Mouse (Mus musculus): ENCODE measurements around the gene Shtn1. TPM values are rescaled to one million over a fixed set of nuclear protein-coding genes. Genes with fewer than 3 reads are reported as not detected.

Shtn1 gene
- polyA plus RNA-seq (2015; fragmentation: Nextera tagmentation; extraction: Ambion mirVana): 2.4 and 2.7 TPM in 2 replicates

GRCm38 (mm10) chr19:59075472-59076101, at the start of gene Shtn1:
Shtn1 (minus strand) TSS chr19:59076100.
- H3K27ac ChIP-seq (ENCODE audit: low read length): no peak within 1 kb of the TSS
- H3K9me3 ChIP-seq (ENCODE audit: low read length): no peaks in the 10 kb centered on the region
- 1% methylated on average over 34 of the region's 46 CpGs for WGBS
- no peaks in the 10 kb centered on the region for H3K4me1 ChIP-seq (ENCODE audit: insufficient read depth, low read length)
- H3K27me3 ChIP-seq (ENCODE audit: insufficient read depth, low read length): peaks cover 41% of the 10 kb centered on the region
- H3K4me3 ChIP-seq (ENCODE audit: low read length): peak within 1 kb of the TSS; percentile 62
- no peaks in the 10 kb centered on the region for H3K36me3 ChIP-seq (ENCODE audit: insufficient read depth, low read length)
- peak within 1 kb of the TSS; percentile 66 for H3K9ac ChIP-seq (replicated peaks; ENCODE audit: low read length)
- ATAC-seq (ENCODE audit: low FRiP score, low TSS enrichment): peak; percentile 78
- H3K4me2 ChIP-seq (replicated peaks; ENCODE audit: low read depth, low read length): peak within 1 kb of the TSS; percentile 98

GRCm38 (mm10) chr19:59114152-59114551, 38.3 kb upstream of the Shtn1 start:
- Histone ChIP-seq H3K9ac (replicated peaks; ENCODE audit: low read length) (no peak overlapping the region), H3K9me3 (ENCODE audit: low read length) (0 out of 2 replicates have a peak, but pooled peaks cover 4% of the 10 kb centered on the region), H3K27me3 (ENCODE audit: insufficient read depth, low read length) (no peaks in the 10 kb centered on the region), H3K4me2 (replicated peaks; ENCODE audit: low read depth, low read length) (no peak overlapping the region), H3K4me1 (ENCODE audit: insufficient read depth, low read length) (no peaks in the 10 kb centered on the region), H3K4me3 (ENCODE audit: low read length) (no peak overlapping the region), H3K36me3 (ENCODE audit: insufficient read depth, low read length) (no peaks in the 10 kb centered on the region), H3K27ac (ENCODE audit: low read length) (no peak overlapping the region)
- 64% methylated on average over 4 of the region's 4 CpGs for WGBS
- no peak for ATAC-seq (ENCODE audit: low FRiP score, low TSS enrichment)

GRCm38 (mm10) chr19:59109937-59110336, 34.0 kb upstream of the Shtn1 start:
- Histone ChIP-seq H3K9ac (replicated peaks; ENCODE audit: low read length) (no peak overlapping the region), H3K36me3 (ENCODE audit: insufficient read depth, low read length) (no peaks in the 10 kb centered on the region), H3K4me3 (ENCODE audit: low read length) (no peak overlapping the region), H3K4me2 (replicated peaks; ENCODE audit: low read depth, low read length) (no peak overlapping the region), H3K4me1 (ENCODE audit: insufficient read depth, low read length) (no peaks in the 10 kb centered on the region), H3K9me3 (ENCODE audit: low read length) (0 out of 2 replicates have a peak, but pooled peaks cover 4% of the 10 kb centered on the region), H3K27me3 (ENCODE audit: insufficient read depth, low read length) (no peaks in the 10 kb centered on the region), H3K27ac (ENCODE audit: low read length) (no peak overlapping the region)
- no peak for ATAC-seq (ENCODE audit: low FRiP score, low TSS enrichment)
- WGBS: 27% methylated on average over 1 of the region's 1 CpGs

- WGBS: 56% methylated on average over 1 of the region's 1 CpGs
- Histone ChIP-seq H3K27ac (ENCODE audit: low read length) (no peak overlapping the region), H3K4me2 (replicated peaks; ENCODE audit: low read depth, low read length) (no peak overlapping the region), H3K4me3 (ENCODE audit: low read length) (no peak overlapping the region), H3K9ac (replicated peaks; ENCODE audit: low read length) (no peak overlapping the region), H3K4me1 (ENCODE audit: insufficient read depth, low read length) (no peaks in the 10 kb centered on the region), H3K36me3 (ENCODE audit: insufficient read depth, low read length) (no peaks in the 10 kb centered on the region), H3K9me3 (ENCODE audit: low read length) (0 out of 2 replicates have a peak, but pooled peaks cover 2% of the 10 kb centered on the region), H3K27me3 (ENCODE audit: insufficient read depth, low read length) (no peaks in the 10 kb centered on the region)
- no peak for ATAC-seq (ENCODE audit: low FRiP score, low TSS enrichment)
Observed at GRCm38 (mm10) chr19:59098315-59098714, 22.4 kb upstream of the Shtn1 start.

GRCm38 (mm10) chr19:59092295-59092694, 16.4 kb upstream of the Shtn1 start:
- no peak overlapping the region for H3K4me2 ChIP-seq (replicated peaks; ENCODE audit: low read depth, low read length)
- H3K4me3 ChIP-seq (ENCODE audit: low read length): no peak overlapping the region
- no peaks in the 10 kb centered on the region for H3K27me3 ChIP-seq (ENCODE audit: insufficient read depth, low read length)
- H3K4me1 ChIP-seq (ENCODE audit: insufficient read depth, low read length): no peaks in the 10 kb centered on the region
- H3K9ac ChIP-seq (replicated peaks; ENCODE audit: low read length): no peak overlapping the region
- no peaks in the 10 kb centered on the region for H3K9me3 ChIP-seq (ENCODE audit: low read length)
- WGBS: 63% methylated on average over 7 of the region's 7 CpGs
- H3K36me3 ChIP-seq (ENCODE audit: insufficient read depth, low read length): no peaks in the 10 kb centered on the region
- no peak for ATAC-seq (ENCODE audit: low FRiP score, low TSS enrichment)
- no peak overlapping the region for H3K27ac ChIP-seq (ENCODE audit: low read length)

- 74% methylated on average over 1 of the region's 1 CpGs for WGBS
- H3K4me2 ChIP-seq (replicated peaks; ENCODE audit: low read depth, low read length): no peak overlapping the region
- H3K9me3 ChIP-seq (ENCODE audit: low read length): no peaks in the 10 kb centered on the region
Observed at GRCm38 (mm10) chr19:59090337-59090736, 14.4 kb upstream of the Shtn1 start.

GRCm38 (mm10) chr19:59084296-59084695, 8.4 kb upstream of the Shtn1 start:
- no peak for ATAC-seq (ENCODE audit: low FRiP score, low TSS enrichment)
- H3K36me3 ChIP-seq (ENCODE audit: insufficient read depth, low read length): no peaks in the 10 kb centered on the region
- H3K27me3 ChIP-seq (ENCODE audit: insufficient read depth, low read length): no peaks in the 10 kb centered on the region
- no peak overlapping the region for H3K4me2 ChIP-seq (replicated peaks; ENCODE audit: low read depth, low read length)
- no peak overlapping the region for H3K4me3 ChIP-seq (ENCODE audit: low read length)
- no peaks in the 10 kb centered on the region for H3K9me3 ChIP-seq (ENCODE audit: low read length)
- no peak overlapping the region for H3K27ac ChIP-seq (ENCODE audit: low read length)
- WGBS: 46% methylated on average over 4 of the region's 4 CpGs
- H3K4me1 ChIP-seq (ENCODE audit: insufficient read depth, low read length): no peaks in the 10 kb centered on the region
- no peak overlapping the region for H3K9ac ChIP-seq (replicated peaks; ENCODE audit: low read length)

More at GRCm38 (mm10) chr19:59090337-59090736, 14.4 kb upstream of the Shtn1 start:
- no peaks in the 10 kb centered on the region for H3K4me1 ChIP-seq (ENCODE audit: insufficient read depth, low read length)
- no peak overlapping the region for H3K9ac ChIP-seq (replicated peaks; ENCODE audit: low read length)
- ATAC-seq (ENCODE audit: low FRiP score, low TSS enrichment): no peak
- no peak overlapping the region for H3K4me3 ChIP-seq (ENCODE audit: low read length)
- no peak overlapping the region for H3K27ac ChIP-seq (ENCODE audit: low read length)
- H3K36me3 ChIP-seq (ENCODE audit: insufficient read depth, low read length): no peaks in the 10 kb centered on the region
- no peaks in the 10 kb centered on the region for H3K27me3 ChIP-seq (ENCODE audit: insufficient read depth, low read length)

- Histone ChIP-seq H3K4me1 (ENCODE audit: insufficient read depth, low read length) (no peaks in the 10 kb centered on the region), H3K27me3 (ENCODE audit: insufficient read depth, low read length) (peaks cover 41% of the 10 kb centered on the region), H3K9me3 (ENCODE audit: low read length) (no peaks in the 10 kb centered on the region), H3K9ac (replicated peaks; ENCODE audit: low read length) (no peak overlapping the region), H3K4me3 (ENCODE audit: low read length) (peak overlapping the region; percentile 62; the same call in 1 of the 2 replicates), H3K4me2 (replicated peaks; ENCODE audit: low read depth, low read length) (peak overlapping the region; percentile 98), H3K36me3 (ENCODE audit: insufficient read depth, low read length) (no peaks in the 10 kb centered on the region), H3K27ac (ENCODE audit: low read length) (no peak overlapping the region)
- ATAC-seq (ENCODE audit: low FRiP score, low TSS enrichment): no peak
- WGBS: 13% methylated on average over 5 of the region's 5 CpGs
Observed at GRCm38 (mm10) chr19:59076131-59076530, 231 bp upstream of the Shtn1 start.

GRCm38 (mm10) chr19:59074841-59075471, 944 bp downstream of the Shtn1 start:
- Histone ChIP-seq H3K27ac (ENCODE audit: low read length) (no peak overlapping the region), H3K36me3 (ENCODE audit: insufficient read depth, low read length) (no peaks in the 10 kb centered on the region), H3K4me2 (replicated peaks; ENCODE audit: low read depth, low read length) (peak overlapping the region; percentile 98), H3K27me3 (ENCODE audit: insufficient read depth, low read length) (peaks cover 41% of the 10 kb centered on the region), H3K4me3 (ENCODE audit: low read length) (peak overlapping the region; percentile 62), H3K4me1 (ENCODE audit: insufficient read depth, low read length) (no peaks in the 10 kb centered on the region), H3K9me3 (ENCODE audit: low read length) (no peaks in the 10 kb centered on the region), H3K9ac (replicated peaks; ENCODE audit: low read length) (peak overlapping the region; percentile 66)
- ATAC-seq (ENCODE audit: low FRiP score, low TSS enrichment): peak; percentile 63
- 3% methylated on average over 46 of the region's 46 CpGs for WGBS

GRCm38 (mm10) chr19:59074381-59074780, 1.5 kb downstream of the Shtn1 start:
- WGBS: 71% methylated on average over 3 of the region's 3 CpGs
- H3K9me3 ChIP-seq (ENCODE audit: low read length): no peaks in the 10 kb centered on the region
- no peaks in the 10 kb centered on the region for H3K4me1 ChIP-seq (ENCODE audit: insufficient read depth, low read length)
- H3K4me2 ChIP-seq (replicated peaks; ENCODE audit: low read depth, low read length): peak overlapping the region; percentile 98
- no peaks in the 10 kb centered on the region for H3K36me3 ChIP-seq (ENCODE audit: insufficient read depth, low read length)
- no peak overlapping the region for H3K27ac ChIP-seq (ENCODE audit: low read length)
- H3K4me3 ChIP-seq (ENCODE audit: low read length): 0 out of 2 replicates have a peak overlapping the region, but pooled peaks have one; percentile 62
- H3K9ac ChIP-seq (replicated peaks; ENCODE audit: low read length): no peak overlapping the region
- peaks cover 41% of the 10 kb centered on the region for H3K27me3 ChIP-seq (ENCODE audit: insufficient read depth, low read length)
- ATAC-seq (ENCODE audit: low FRiP score, low TSS enrichment): no peak
